Mouse (Mus musculus): ENCODE measurements around the gene Olfr914. TPM values are rescaled to one million over a fixed set of nuclear protein-coding genes. Genes with fewer than 3 reads are reported as not detected.

The Olfr914 gene
- not detected in 2 replicates for total RNA-seq (2021)
- long read RNA-seq: 0 reads

GRCm38 (mm10) chr9:38604802-38605201 is at the start of gene Olfr914:
Gene Olfr914 (plus strand): TSS chr9:38605102.
- no peak for DNase-seq

DNA sequence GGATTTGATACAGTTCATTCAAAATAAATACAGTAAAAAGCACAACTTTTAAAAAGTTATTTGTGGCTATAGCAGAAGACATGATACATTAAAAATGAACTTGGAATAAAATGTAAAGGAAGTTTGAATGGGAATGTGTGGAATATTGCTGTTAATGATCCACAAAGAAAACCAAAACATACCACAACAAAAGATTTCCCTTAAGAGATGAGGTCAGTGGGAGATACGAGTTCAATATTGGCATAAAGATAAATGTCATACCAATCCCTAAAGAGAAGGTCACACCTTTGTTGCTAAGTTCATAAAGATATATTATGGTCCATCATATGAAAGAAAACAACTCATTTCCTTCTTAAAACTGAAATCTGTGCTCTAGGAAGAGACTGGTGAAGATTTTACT is 25.0 kb upstream of the Olfr914 start, which contains the start of gene Olfr912:
Gene Olfr912 (plus strand): TSS at position 301 of the 400 bp plus-strand sequence.
- no peak for DNase-seq

DNA sequence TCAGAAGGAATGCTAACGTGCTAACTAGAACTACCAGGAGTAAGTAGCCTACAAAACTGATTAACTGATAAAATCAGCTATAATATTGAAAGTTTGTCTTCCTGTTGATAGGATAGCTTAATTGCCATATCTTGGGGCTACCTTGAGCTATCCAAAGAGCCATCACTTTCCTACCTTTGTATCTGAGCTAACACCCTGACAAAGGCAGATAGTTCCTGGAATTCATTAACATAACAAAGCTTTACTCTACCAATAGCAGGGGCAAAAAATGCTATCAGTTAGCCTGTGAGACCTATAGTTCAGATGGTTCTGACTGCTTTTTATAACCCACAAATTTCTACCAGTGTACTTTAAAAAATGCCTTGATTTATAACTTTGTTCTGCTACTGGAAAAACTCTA is 13.8 kb upstream of the Olfr914 start:
- DNase-seq: no peak

GRCm38 (mm10) chr9:38592459-38592858 is 12.4 kb upstream of the Olfr914 start, which contains the start of gene Olfr913:
Gene Olfr913 (plus strand): TSS chr9:38592759.
- DNase-seq: no peak

- no peak for DNase-seq
These were observed 27.5 kb downstream of the Olfr914 start for GRCm38 (mm10) chr9:38632406-38632805.

- no peak for DNase-seq
These were observed 54.9 kb downstream of the Olfr914 start, which contains the start of gene Olfr916 for GRCm38 (mm10) chr9:38659775-38660174. Gene Olfr916 (minus strand): TSS chr9:38659875.

Other genes starting within 250 kb of the Olfr914 start
- not detected in 2 replicates for gene Olfr250, start 238.2 kb upstream of the Olfr914 start, total RNA-seq (2021)
- not detected in 2 replicates for gene Olfr251, start 228.0 kb upstream of the Olfr914 start, total RNA-seq (2021)
- gene Olfr147, start 203.4 kb upstream of the Olfr914 start, total RNA-seq (2021): not detected in 2 replicates
- gene Olfr901, start 175.6 kb upstream of the Olfr914 start, total RNA-seq (2021): not detected in 2 replicates
- gene Olfr902, start 157.4 kb upstream of the Olfr914 start, total RNA-seq (2021): not detected in 2 replicates
- not detected in 2 replicates for gene Olfr904, start 142.0 kb upstream of the Olfr914 start, total RNA-seq (2021)
- gene Olfr905, start 134.0 kb upstream of the Olfr914 start, total RNA-seq (2021): not detected in 2 replicates
- gene Olfr906, start 118.0 kb upstream of the Olfr914 start, total RNA-seq (2021): not detected in 2 replicates
- gene Olfr907, start 109.3 kb upstream of the Olfr914 start, total RNA-seq (2021): not detected in 2 replicates
- gene Olfr911-ps1, start 83.5 kb upstream of the Olfr914 start, total RNA-seq (2021): not detected in 2 replicates
- not detected in 2 replicates for gene Olfr910, start 67.3 kb upstream of the Olfr914 start, total RNA-seq (2021)
- not detected in 2 replicates for gene Olfr912, start 24.9 kb upstream of the Olfr914 start, total RNA-seq (2021)
- not detected in 2 replicates for gene Olfr913, start 12.3 kb upstream of the Olfr914 start, total RNA-seq (2021)
- gene Olfr916, start 54.8 kb downstream of the Olfr914 start, total RNA-seq (2021): not detected in 2 replicates
- gene Olfr917, start 60.7 kb downstream of the Olfr914 start, total RNA-seq (2021): not detected in 2 replicates
- not detected in 2 replicates for gene Olfr918, start 69.5 kb downstream of the Olfr914 start, total RNA-seq (2021)
- gene Olfr919, start 98.6 kb downstream of the Olfr914 start, total RNA-seq (2021): not detected in 2 replicates
- 39.8 and 55.8 TPM in 2 replicates for gene Vwa5a, start 113.2 kb downstream of the Olfr914 start, total RNA-seq (2021)
- gene Olfr920, start 147.2 kb downstream of the Olfr914 start, total RNA-seq (2021): 0.14 and 0.46 TPM in 2 replicates
- gene Olfr921, start 168.0 kb downstream of the Olfr914 start, total RNA-seq (2021): not detected in 2 replicates
- not detected in 2 replicates for gene Olfr922, start 209.5 kb downstream of the Olfr914 start, total RNA-seq (2021)
- not detected in 2 replicates for gene Olfr923, start 221.4 kb downstream of the Olfr914 start, total RNA-seq (2021)
- not detected in 2 replicates for gene Olfr924, start 239.3 kb downstream of the Olfr914 start, total RNA-seq (2021)
- gene Olfr26, start 250.0 kb downstream of the Olfr914 start, total RNA-seq (2021): not detected in 2 replicates

Data from adrenal gland, postnatal 25 days (tissue).